Mouse (Mus musculus) intestine, embryonic 14.5 days (tissue): Measurements from ENCODE around the gene Acat2. TPM values are rescaled to one million over a fixed set of nuclear protein-coding genes. Genes with fewer than 3 reads are reported as not detected.
"Not testable (repeated sequence)": the region's sequence is repeated elsewhere in the genome, so short reads cannot be mapped to it uniquely, and the experiment has no call there.

ENCODE experiments used
- ATAC-seq: fragments of 200-750 bp; cut with Nextera tagmentation; replicated peaks from 2 replicates; pipeline ENCODE4 v1.8.0; 2017; ENCODE audit warnings: low read depth, moderate number of reproducible peaks, moderate TSS enrichment, moderate library complexity; ENCODE audit not compliant: low FRiP score, low TSS enrichment
- DNase-seq: peaks from one replicate; pipeline ENCODE4 v3.0.0-alpha.2; 2018; ENCODE audit warnings: low spot score
- H3K27ac ChIP-seq: fragments of 300-500 bp; sonication (generic); 2 replicates; pipeline ENCODE4 v1.5.1; 2014; ENCODE audit warnings: low read depth, mild to moderate bottlenecking, control low read depth
- H3K27me3 ChIP-seq: fragments of 300-500 bp; sonication (generic); replicated peaks from 2 replicates; pipeline ENCODE4 v1.6.1; 2014; ENCODE audit warnings: low read length, control low read depth; ENCODE audit not compliant: control insufficient read depth, insufficient read depth
- H3K36me3 ChIP-seq: fragments of 300-500 bp; sonication (generic); 2 replicates; pipeline ENCODE4 v1.6.1; 2014; ENCODE audit warnings: low read length, control low read depth; ENCODE audit not compliant: control insufficient read depth, insufficient read depth
- H3K4me1 ChIP-seq: fragments of 300-500 bp; sonication (generic); replicated peaks from 2 replicates; pipeline ENCODE4 v1.6.1; 2014; ENCODE audit warnings: low read length, control low read depth, mixed read lengths; ENCODE audit not compliant: control insufficient read depth, insufficient read depth
- H3K4me2 ChIP-seq: fragments of 300-500 bp; sonication (generic); 2 replicates; pipeline ENCODE4 v1.6.1; 2014; ENCODE audit warnings: low read length
- H3K4me3 ChIP-seq: fragments of 300-500 bp; sonication (generic); 2 replicates; pipeline ENCODE4 v1.5.1; 2014; ENCODE audit warnings: low read depth, low read length, control low read depth, mixed read lengths
- H3K9ac ChIP-seq: fragments of 300-500 bp; sonication (generic); 2 replicates; pipeline ENCODE4 v1.6.1; 2014; ENCODE audit warnings: mild to moderate bottlenecking, low read length
- H3K9me3 ChIP-seq: fragments of 300-500 bp; sonication (generic); 2 replicates; pipeline ENCODE4 v1.6.1; 2016; ENCODE audit warnings: low read length, control low read depth; ENCODE audit not compliant: control insufficient read depth
- WGBS: fragments of 180-500 bp; shearing (Covaris S2); extraction: QIAGEN DNeasy Blood & Tissue Kit; methylation state at CpG from one replicate; pipeline ENCODE4 v1.1.7; 2014; 5-methylcytosine and 5-hydroxymethylcytosine counted together
- polyA plus RNA-seq: library from polyadenylated mRNA; unstranded; fragments of >200 nt; fragmentation: Nextera tagmentation; extraction: Ambion mirVana; gene quantifications from 2 replicates; pipeline ENCODE4 v1.2.1, GENCODE M21; 2014

The Acat2 gene
- polyA plus RNA-seq, 1 experiment from 2014 or later = 141 TPM

DNA sequence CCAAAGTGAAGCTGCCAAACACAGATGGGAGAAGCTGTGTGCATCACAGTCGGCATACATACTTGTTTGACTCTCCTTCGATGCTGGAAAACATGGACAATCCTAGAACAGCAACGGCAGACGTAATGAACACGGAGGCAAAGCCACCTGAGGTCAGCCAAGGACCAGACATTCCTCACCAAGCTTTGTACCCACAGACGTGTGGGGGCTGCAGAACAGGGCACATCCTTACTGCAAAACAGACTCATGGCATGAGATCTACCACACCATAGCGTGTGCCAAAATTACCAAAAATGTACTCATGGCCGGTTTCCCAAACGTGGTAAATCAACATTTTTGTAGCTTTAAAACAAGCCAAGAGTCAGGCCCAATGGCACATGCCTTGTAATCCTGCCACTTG lies 54.1 kb downstream of the Acat2 start:
- peaks cover 16% of the 10 kb centered on the region for H3K36me3 ChIP-seq
- no peaks in the 10 kb centered on the region for H3K4me1 ChIP-seq
- no peaks in the 10 kb centered on the region for H3K9me3 ChIP-seq
- no peak overlapping the region for H3K27ac ChIP-seq
- no peaks in the 10 kb centered on the region for H3K27me3 ChIP-seq
- H3K4me2 ChIP-seq = no peak overlapping the region
- no peak overlapping the region for H3K9ac ChIP-seq
- ATAC-seq (no peak), DNase-seq (no peak)
- H3K4me3 ChIP-seq = no peak overlapping the region
- WGBS = 81% methylated on average over 9 of the region's 9 CpGs

DNA sequence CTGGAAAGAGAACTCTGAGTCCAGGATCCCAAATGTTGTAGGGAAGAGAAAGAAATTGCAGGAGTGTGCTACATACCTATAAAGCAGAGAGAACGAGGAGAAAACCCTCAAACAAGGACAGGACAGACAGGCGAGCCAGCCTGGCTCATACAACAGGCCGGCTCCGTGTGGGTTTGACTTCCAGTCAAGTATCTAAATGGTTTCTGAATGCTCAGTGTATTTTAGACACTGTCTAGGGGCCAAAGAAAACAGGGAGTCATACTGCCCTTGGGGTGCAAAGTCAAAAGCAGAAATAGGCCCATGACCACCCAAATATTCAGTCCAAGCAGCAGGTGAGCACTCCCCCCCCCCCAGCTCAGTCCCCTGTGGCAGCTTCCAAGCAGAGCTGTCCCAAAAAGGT lies 54.7 kb downstream of the Acat2 start:
- no peak overlapping the region for H3K9ac ChIP-seq
- H3K27ac ChIP-seq = no peak overlapping the region
- DNase-seq (no peak), ATAC-seq (no peak)
- no peak overlapping the region for H3K4me2 ChIP-seq
- peaks cover 10% of the 10 kb centered on the region for H3K36me3 ChIP-seq
- no peaks in the 10 kb centered on the region for H3K4me1 ChIP-seq
- H3K9me3 ChIP-seq = no peaks in the 10 kb centered on the region
- 78% methylated on average over 4 of the region's 4 CpGs for WGBS
- no peak overlapping the region for H3K4me3 ChIP-seq
- H3K27me3 ChIP-seq = no peaks in the 10 kb centered on the region

DNA sequence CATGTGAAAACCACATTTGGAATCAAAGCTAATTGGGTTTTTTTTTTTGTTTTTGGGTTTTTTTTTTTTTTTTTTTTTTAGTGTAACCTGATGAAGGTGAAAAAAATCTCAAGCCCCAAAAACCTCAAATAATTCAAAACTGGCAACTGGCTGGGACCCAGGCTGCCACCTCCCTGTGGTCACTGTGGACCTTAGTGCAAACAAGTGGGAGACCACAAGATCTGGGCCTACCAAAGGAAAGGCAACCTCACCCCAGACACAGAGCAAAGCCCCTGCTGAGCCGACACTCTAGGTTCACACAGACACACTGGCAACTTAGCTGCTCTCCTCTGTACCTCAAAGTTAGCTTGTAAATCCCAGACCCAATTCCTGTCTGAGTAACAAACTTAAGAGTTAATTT lies 56.2 kb downstream of the Acat2 start:
- H3K9me3 ChIP-seq = no peaks in the 10 kb centered on the region
- H3K4me1 ChIP-seq = no peaks in the 10 kb centered on the region
- ATAC-seq = no peak
- WGBS = 83% methylated on average over 1 of the region's 1 CpGs
- no peak overlapping the region for H3K9ac ChIP-seq
- no peak overlapping the region for H3K4me2 ChIP-seq
- H3K4me3 ChIP-seq = no peak overlapping the region
- H3K27ac ChIP-seq = no peak overlapping the region
- H3K36me3 ChIP-seq = peaks cover 7% of the 10 kb centered on the region; the same call in 1 of the 2 replicates
- DNase-seq = no peak
- no peaks in the 10 kb centered on the region for H3K27me3 ChIP-seq

GRCm38 (mm10) chr17:12903372-12904333 lies 56.9 kb downstream of the Acat2 start:
- H3K27me3 ChIP-seq = no peaks in the 10 kb centered on the region
- no peak overlapping the region for H3K9ac ChIP-seq
- DNase-seq (no peak), ATAC-seq (no peak)
- no peaks in the 10 kb centered on the region for H3K4me1 ChIP-seq
- H3K36me3 ChIP-seq = peaks cover 7% of the 10 kb centered on the region; the same call in 1 of the 2 replicates
- no peak overlapping the region for H3K4me3 ChIP-seq
- H3K27ac ChIP-seq = no peak overlapping the region
- no peaks in the 10 kb centered on the region for H3K9me3 ChIP-seq
- no peak overlapping the region for H3K4me2 ChIP-seq
- 64% methylated on average over 11 of the region's 12 CpGs for WGBS

DNA sequence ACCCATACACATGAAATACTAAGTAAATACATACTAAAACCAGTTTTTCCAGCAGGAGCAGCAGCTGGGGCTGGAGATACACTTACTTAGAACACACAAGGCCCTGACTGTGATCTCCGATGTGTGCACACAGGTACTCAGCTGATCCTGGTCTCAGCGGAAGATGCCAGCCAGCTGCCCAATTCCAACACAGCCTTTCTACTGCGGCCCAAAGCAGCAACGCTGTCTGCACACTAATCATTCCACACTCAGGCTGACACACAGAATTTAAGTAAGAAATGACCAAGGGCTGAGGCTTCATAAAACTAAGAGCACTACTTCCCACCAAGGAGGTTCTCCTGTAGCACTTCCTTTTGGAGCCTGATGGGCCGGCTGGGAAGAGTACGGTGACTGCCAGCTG lies 58.3 kb downstream of the Acat2 start:
- ATAC-seq (no peak), DNase-seq (no peak)
- Histone ChIP-seq H3K27me3 (no peaks in the 10 kb centered on the region), H3K4me2 (no peak overlapping the region), H3K27ac (no peak overlapping the region), H3K4me3 (no peak overlapping the region), H3K36me3 (peaks cover 7% of the 10 kb centered on the region; the same call in 1 of the 2 replicates), H3K9ac (no peak overlapping the region), H3K9me3 (no peaks in the 10 kb centered on the region), H3K4me1 (no peaks in the 10 kb centered on the region)
- 95% methylated on average over 6 of the region's 6 CpGs for WGBS

GRCm38 (mm10) chr17:12898607-12899006 lies 61.9 kb downstream of the Acat2 start:
- H3K4me2 ChIP-seq, H3K4me3 ChIP-seq, H3K4me1 ChIP-seq, H3K9ac ChIP-seq, ATAC-seq, DNase-seq, H3K27ac ChIP-seq, H3K27me3 ChIP-seq, H3K36me3 ChIP-seq, H3K9me3 ChIP-seq: not testable (repeated sequence)
- WGBS = 31% methylated on average over 2 of the region's 2 CpGs

- DNase-seq = no peak
- no peaks in the 10 kb centered on the region for H3K27me3 ChIP-seq
- H3K9ac ChIP-seq = no peak overlapping the region
- no peak overlapping the region for H3K4me3 ChIP-seq
- 89% methylated on average over 5 of the region's 5 CpGs for WGBS
- ATAC-seq = no peak
- H3K36me3 ChIP-seq = peaks cover 7% of the 10 kb centered on the region; the same call in 1 of the 2 replicates
- H3K4me1 ChIP-seq = no peaks in the 10 kb centered on the region
- H3K9me3 ChIP-seq = no peaks in the 10 kb centered on the region
- H3K27ac ChIP-seq = no peak overlapping the region
- H3K4me2 ChIP-seq = no peak overlapping the region
Observed at GRCm38 (mm10) chr17:12897674-12898073, 62.9 kb downstream of the Acat2 start.
